Mouse (Mus musculus): ENCODE results near the gene Tirap.
"Not testable (repeated sequence)": the region's sequence is repeated elsewhere in the genome, so short reads cannot be mapped to it uniquely, and the experiment has no call there.

Gene Tirap

GRCm38 (mm10) chr9:35147261-35147660 is 52.8 kb downstream of the Tirap start:
- not testable (repeated sequence) for DNase-seq (ENCODE audit: low spot score)

GRCm38 (mm10) chr9:35145829-35146228 is 54.3 kb downstream of the Tirap start:
- no peak for DNase-seq (ENCODE audit: low spot score)

- no peak for DNase-seq (ENCODE audit: low spot score)
Measured at GRCm38 (mm10) chr9:35145118-35145517, 55.0 kb downstream of the Tirap start.

- DNase-seq (ENCODE audit: low spot score): no peak
Measured at GRCm38 (mm10) chr9:35142221-35142620, 57.9 kb downstream of the Tirap start.

- no peak for DNase-seq (ENCODE audit: low spot score)
Measured at GRCm38 (mm10) chr9:35139231-35139744, 60.8 kb downstream of the Tirap start.

- DNase-seq (ENCODE audit: low spot score): no peak
Measured at GRCm38 (mm10) chr9:35138029-35138428, 62.1 kb downstream of the Tirap start.

GRCm38 (mm10) chr9:35135575-35135974 is 64.5 kb downstream of the Tirap start:
- no peak for DNase-seq (ENCODE audit: low spot score)

All from embryo, embryonic 10.5 days (tissue).